Mouse (Mus musculus) R1 (cell line): ENCODE measurements around the gene Hoxb4.

Source experiments
- DNase-seq: peaks from one replicate; pipeline ENCODE4 v3.0.0-alpha.2; 2018; ENCODE audit warnings: low read depth, low spot score

Gene Hoxb4

GRCm38 (mm10) chr11:96317608-96318367, at the start of gene Hoxb4:
Gene Hoxb4, plus strand, starts transcription at chr11:96318267.
- DNase-seq = peak; percentile 63

GRCm38 (mm10) chr11:96269869-96270268, 48.2 kb upstream of the Hoxb4 start:
- peak; percentile 45 for DNase-seq

- DNase-seq = peak; percentile 57
Observed at GRCm38 (mm10) chr11:96270996-96271540, 47.0 kb upstream of the Hoxb4 start, which contains the start of gene Hoxb9. Gene Hoxb9, plus strand, starts transcription at chr11:96271457.

GRCm38 (mm10) chr11:96271541-96272011, 46.5 kb upstream of the Hoxb4 start:
- DNase-seq = peak; percentile 59

- DNase-seq = peak; percentile 50
Observed at GRCm38 (mm10) chr11:96272024-96272921, 45.8 kb upstream of the Hoxb4 start.

GRCm38 (mm10) chr11:96274428-96274827, 43.6 kb upstream of the Hoxb4 start:
- DNase-seq = no peak

- DNase-seq = no peak
Observed at GRCm38 (mm10) chr11:96275896-96276295, 42.2 kb upstream of the Hoxb4 start.

- no peak for DNase-seq
Observed at GRCm38 (mm10) chr11:96277151-96278044, 40.7 kb upstream of the Hoxb4 start.

GRCm38 (mm10) chr11:96278324-96278723, 39.7 kb upstream of the Hoxb4 start:
- no peak for DNase-seq

GRCm38 (mm10) chr11:96278773-96279172, 39.3 kb upstream of the Hoxb4 start:
- DNase-seq = peak; percentile 83

- DNase-seq = peak; percentile 33
Observed at GRCm38 (mm10) chr11:96279421-96280233, 38.4 kb upstream of the Hoxb4 start.

GRCm38 (mm10) chr11:96280399-96281378, 37.4 kb upstream of the Hoxb4 start:
- DNase-seq = no peak

GRCm38 (mm10) chr11:96281396-96281795, 36.7 kb upstream of the Hoxb4 start:
- DNase-seq = no peak

- DNase-seq = no peak
Observed at GRCm38 (mm10) chr11:96281855-96282570, 36.1 kb upstream of the Hoxb4 start, which contains the start of gene Hoxb8. Gene Hoxb8, plus strand, starts transcription at chr11:96281905.

- DNase-seq = peak; percentile 58
Observed at GRCm38 (mm10) chr11:96282795-96283430, 35.2 kb upstream of the Hoxb4 start.

GRCm38 (mm10) chr11:96284041-96284749, 33.9 kb upstream of the Hoxb4 start:
- DNase-seq = peak; percentile 69
